Mouse (Mus musculus) G1E (cell line): ENCODE measurements at regions not wholly inside any gene's neighbourhood (a gene's known extent, or its start where the extent isn't known, plus 50 kb on each side); places are given as distances from the start of the nearest gene placed in this dataset.

Experiments
- ATAC-seq: 2 replicates; pipeline ENCODE4 v1.8.0; 2016; ENCODE audit warnings: mild to moderate bottlenecking; ENCODE audit not compliant: insufficient number of reproducible peaks, poor library complexity, low FRiP score, severe bottlenecking; ENCODE audit errors: extremely low read depth
- DNase-seq: peaks from one replicate; pipeline ENCODE4 v3.0.0; 2012; ENCODE audit warnings: low spot score
- H3K27me3 ChIP-seq: 2 replicates; pipeline ENCODE4 v1.6.1; 2012; ENCODE audit warnings: mild to moderate bottlenecking, low read length, inconsistent platforms; ENCODE audit not compliant: insufficient read depth
- H3K36me3 ChIP-seq: replicated peaks from 2 replicates; pipeline ENCODE3; 2012; ENCODE audit warnings: mild to moderate bottlenecking, inconsistent platforms
- H3K4me1 ChIP-seq: 2 replicates; pipeline ENCODE4 v1.6.1; 2012; ENCODE audit warnings: low read depth, low read length, inconsistent platforms, mixed read lengths; ENCODE audit not compliant: insufficient read depth
- H3K4me3 ChIP-seq: 2 replicates; pipeline ENCODE4 v1.5.1; 2012; ENCODE audit warnings: low read depth, mild to moderate bottlenecking, inconsistent platforms, low read length, moderate library complexity, mixed read lengths
- H3K9me3 ChIP-seq: replicated peaks from 2 replicates; pipeline ENCODE4 v1.6.1; 2012; ENCODE audit warnings: inconsistent platforms
- CTCF ChIP-seq: IDR thresholded peaks from 2 replicates; pipeline ENCODE4 v1.5.1; 2012; ENCODE audit warnings: low read depth, low read length, inconsistent platforms, mixed read lengths
- GATA1 ChIP-seq: IDR thresholded peaks from 2 replicates; pipeline ENCODE4 v1.6.1; 2012; ENCODE audit warnings: borderline replicate concordance, low read length, inconsistent platforms, mixed read lengths
- GATA2 ChIP-seq: IDR thresholded peaks from 2 replicates; pipeline ENCODE4 v1.6.1; 2012; ENCODE audit warnings: low read depth, low read length, inconsistent platforms, borderline replicate concordance
- POLR2AphosphoS5 ChIP-seq: IDR thresholded peaks from 2 replicates; pipeline ENCODE4 v1.6.1; 2012; ENCODE audit warnings: low read depth, low read length, inconsistent platforms; ENCODE audit not compliant: insufficient replicate concordance
- TAL1 ChIP-seq: conservative IDR thresholded peaks from 2 replicates; pipeline ENCODE4 v1.6.1; 2012; ENCODE audit warnings: low read depth, low read length, inconsistent platforms, mixed read lengths

GRCm38 (mm10) chr2:103873381-103873780, 75.9 kb upstream of the Caprin1 start:
- Histone ChIP-seq H3K27me3 (no peaks in the 10 kb centered on the region), H3K9me3 (no peaks in the 10 kb centered on the region), H3K4me1 (peaks cover 79% of the 10 kb centered on the region), H3K36me3 (no peaks in the 10 kb centered on the region), H3K4me3 (no peak overlapping the region)
- ATAC-seq: no peak
- no peak for DNase-seq
- TF ChIP-seq POLR2AphosphoS5: no peak
- no peak for TF ChIP-seq TAL1
- no peak for TF ChIP-seq GATA1
- TF ChIP-seq CTCF: no peak
- no peak for TF ChIP-seq GATA2

GRCm38 (mm10) chr2:103874466-103874865, 77.0 kb upstream of the Caprin1 start:
- TF ChIP-seq TAL1: no peak
- no peak for TF ChIP-seq GATA2
- no peak for TF ChIP-seq POLR2AphosphoS5
- no peak for TF ChIP-seq GATA1
- no peak for TF ChIP-seq CTCF
- Histone ChIP-seq H3K27me3 (no peaks in the 10 kb centered on the region), H3K9me3 (no peaks in the 10 kb centered on the region), H3K4me3 (no peak overlapping the region), H3K4me1 (peaks cover 68% of the 10 kb centered on the region), H3K36me3 (no peaks in the 10 kb centered on the region)
- ATAC-seq (no peak), DNase-seq (no peak)

- no peak for TF ChIP-seq TAL1
- TF ChIP-seq GATA2: no peak
- no peak for TF ChIP-seq POLR2AphosphoS5
- no peaks in the 10 kb centered on the region for H3K36me3 ChIP-seq
- H3K9me3 ChIP-seq: no peaks in the 10 kb centered on the region
- ATAC-seq (no peak), DNase-seq (no peak)
- no peaks in the 10 kb centered on the region for H3K27me3 ChIP-seq
- H3K4me1 ChIP-seq: peaks cover 67% of the 10 kb centered on the region
- no peak overlapping the region for H3K4me3 ChIP-seq
Measured at GRCm38 (mm10) chr2:103875754-103876153, 78.3 kb upstream of the Caprin1 start.

GRCm38 (mm10) chr2:103876236-103876635, 78.8 kb upstream of the Caprin1 start:
- Histone ChIP-seq H3K4me1 (peaks cover 67% of the 10 kb centered on the region), H3K4me3 (no peak overlapping the region), H3K9me3 (no peaks in the 10 kb centered on the region), H3K27me3 (no peaks in the 10 kb centered on the region), H3K36me3 (no peaks in the 10 kb centered on the region)
- TF ChIP-seq CTCF (no peak), TAL1 (no peak), GATA2 (no peak), GATA1 (no peak), POLR2AphosphoS5 (no peak)
- DNase-seq: no peak
- no peak for ATAC-seq

GRCm38 (mm10) chr2:103881026-103881763, 76.6 kb upstream of the Lmo2 start:
- H3K4me1 ChIP-seq: peaks cover 53% of the 10 kb centered on the region
- TF ChIP-seq GATA2 (no peak), CTCF (no peak), TAL1 (no peak), GATA1 (no peak), POLR2AphosphoS5 (no peak)
- H3K9me3 ChIP-seq: no peaks in the 10 kb centered on the region
- H3K4me3 ChIP-seq: peak overlapping the region; percentile 54; the same call in 1 of the 2 replicates
- no peaks in the 10 kb centered on the region for H3K36me3 ChIP-seq
- DNase-seq (peak; percentile 45), ATAC-seq (no peak)
- H3K27me3 ChIP-seq: no peaks in the 10 kb centered on the region

GRCm38 (mm10) chr2:103884926-103885325, 72.9 kb upstream of the Lmo2 start:
- DNase-seq (no peak), ATAC-seq (no peak)
- peaks cover 66% of the 10 kb centered on the region for H3K4me1 ChIP-seq
- H3K9me3 ChIP-seq: no peaks in the 10 kb centered on the region
- TF ChIP-seq CTCF: no peak
- no peak for TF ChIP-seq TAL1
- TF ChIP-seq POLR2AphosphoS5: no peak
- TF ChIP-seq GATA1: no peak
- TF ChIP-seq GATA2: no peak
- no peak overlapping the region for H3K4me3 ChIP-seq
- no peaks in the 10 kb centered on the region for H3K36me3 ChIP-seq
- H3K27me3 ChIP-seq: no peaks in the 10 kb centered on the region
